Mouse (Mus musculus) c-Kit-negative CD71-positive TER-119-positive erythroid progenitor cells, embryonic 14.5 days (primary cell): ENCODE data around the gene 9530003J23Rik.
"Not testable (repeated sequence)": the region's sequence is repeated elsewhere in the genome, so short reads cannot be mapped to it uniquely, and the experiment has no call there.

Source experiments
- DNase-seq: peaks from one replicate; pipeline ENCODE4 v3.0.0-alpha.2; 2013; ENCODE audit warnings: low read depth, low spot score

9530003J23Rik gene

DNA sequence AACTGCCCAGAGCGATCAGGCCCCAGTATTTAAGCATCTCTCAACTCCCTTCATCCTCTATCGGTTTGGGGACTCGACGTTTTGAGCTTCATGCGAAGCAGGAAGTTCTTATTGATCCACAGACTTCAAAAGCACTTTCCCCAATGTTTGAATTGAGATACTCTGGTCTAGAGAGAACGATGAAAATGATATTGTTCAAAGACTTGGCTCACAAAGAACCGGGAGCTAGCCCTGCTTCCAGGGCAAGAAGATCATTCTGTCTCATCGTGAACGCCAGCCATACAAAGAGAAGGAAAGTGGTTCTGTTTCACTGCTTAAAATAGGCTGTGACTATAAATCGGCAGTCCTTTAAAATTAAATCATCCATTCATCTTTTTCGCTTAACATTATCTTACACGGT is at the start of gene 9530003J23Rik:
Gene 9530003J23Rik (minus strand): TSS at position 101 of the 400 bp plus-strand sequence.
- no peak for DNase-seq

DNA sequence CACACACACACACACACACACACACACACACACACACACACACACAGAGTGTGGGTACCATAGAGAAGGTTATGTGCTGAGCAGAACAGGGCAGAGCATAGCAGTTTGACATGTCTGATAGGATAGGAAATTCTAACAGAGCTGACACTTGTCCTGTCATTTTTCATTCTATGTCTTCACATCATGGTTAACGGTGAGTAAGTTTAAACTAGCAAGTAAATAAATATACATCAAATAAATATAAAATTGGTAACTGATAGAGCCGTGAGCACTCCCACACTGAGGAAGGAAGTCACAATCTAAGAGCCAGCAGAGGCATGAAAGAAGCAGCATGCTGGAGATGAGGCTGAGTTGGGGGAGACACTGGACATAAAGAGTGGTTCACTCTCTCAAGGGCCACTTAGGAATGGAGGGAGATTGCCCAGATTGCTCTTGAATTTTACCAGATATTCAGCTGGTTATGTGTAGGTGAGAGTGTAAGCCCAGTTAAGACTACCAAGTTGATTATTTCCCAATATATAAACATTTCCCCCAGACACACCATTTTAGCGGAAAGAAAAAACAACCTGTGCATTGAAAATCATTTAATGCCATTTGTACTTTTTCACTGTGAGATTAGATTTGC is 48.8 kb upstream of the 9530003J23Rik start:
- no peak for DNase-seq

DNA sequence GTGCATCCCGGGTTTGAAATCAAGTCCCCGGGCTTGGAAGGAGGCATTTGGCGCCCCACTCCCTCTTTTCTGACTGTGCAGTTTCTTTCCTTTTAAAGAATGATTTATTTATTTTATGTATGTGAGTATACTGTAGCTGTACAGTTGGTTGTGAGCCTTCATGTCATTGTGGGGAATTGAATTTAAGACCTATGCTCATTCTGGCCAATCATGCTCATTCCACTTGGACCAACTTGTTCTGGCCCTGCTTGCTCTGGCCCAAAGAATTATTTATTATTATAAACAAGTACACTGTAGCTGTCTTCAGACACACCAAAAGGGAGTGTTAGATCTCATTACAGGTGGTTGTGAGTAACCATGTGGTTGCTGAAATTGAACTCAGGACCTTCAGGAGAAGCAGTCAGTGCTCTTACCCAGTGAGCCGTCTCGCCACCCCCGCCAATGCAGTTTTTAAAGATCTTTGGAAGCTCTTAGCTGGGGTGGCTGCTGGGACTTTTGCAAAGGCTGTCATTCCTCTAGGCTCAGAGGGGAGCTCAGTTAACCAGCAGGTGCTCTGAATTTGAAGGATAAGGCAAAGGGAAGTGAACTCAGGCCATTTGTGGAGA is 48.0 kb upstream of the 9530003J23Rik start:
- no peak for DNase-seq

DNA sequence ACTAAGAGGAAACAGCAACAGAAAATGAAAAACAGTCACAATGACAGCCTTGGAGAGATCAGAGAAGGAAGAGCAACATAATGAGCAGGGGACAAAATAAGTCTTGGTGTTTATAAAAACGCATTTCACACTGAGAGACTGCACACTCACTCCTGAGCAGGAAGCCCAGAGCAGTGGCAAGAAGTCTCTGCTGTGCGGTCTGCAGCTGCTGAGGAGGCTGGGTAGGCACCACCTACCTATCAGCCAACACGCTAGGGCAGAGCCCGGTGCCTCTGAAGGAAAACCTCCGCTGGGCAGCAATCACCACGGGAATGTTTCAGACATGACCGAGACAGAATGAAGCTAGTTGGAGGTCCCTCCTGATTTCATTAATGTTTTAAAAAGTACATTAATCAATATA is 47.1 kb upstream of the 9530003J23Rik start:
- not testable (repeated sequence) for DNase-seq

DNA sequence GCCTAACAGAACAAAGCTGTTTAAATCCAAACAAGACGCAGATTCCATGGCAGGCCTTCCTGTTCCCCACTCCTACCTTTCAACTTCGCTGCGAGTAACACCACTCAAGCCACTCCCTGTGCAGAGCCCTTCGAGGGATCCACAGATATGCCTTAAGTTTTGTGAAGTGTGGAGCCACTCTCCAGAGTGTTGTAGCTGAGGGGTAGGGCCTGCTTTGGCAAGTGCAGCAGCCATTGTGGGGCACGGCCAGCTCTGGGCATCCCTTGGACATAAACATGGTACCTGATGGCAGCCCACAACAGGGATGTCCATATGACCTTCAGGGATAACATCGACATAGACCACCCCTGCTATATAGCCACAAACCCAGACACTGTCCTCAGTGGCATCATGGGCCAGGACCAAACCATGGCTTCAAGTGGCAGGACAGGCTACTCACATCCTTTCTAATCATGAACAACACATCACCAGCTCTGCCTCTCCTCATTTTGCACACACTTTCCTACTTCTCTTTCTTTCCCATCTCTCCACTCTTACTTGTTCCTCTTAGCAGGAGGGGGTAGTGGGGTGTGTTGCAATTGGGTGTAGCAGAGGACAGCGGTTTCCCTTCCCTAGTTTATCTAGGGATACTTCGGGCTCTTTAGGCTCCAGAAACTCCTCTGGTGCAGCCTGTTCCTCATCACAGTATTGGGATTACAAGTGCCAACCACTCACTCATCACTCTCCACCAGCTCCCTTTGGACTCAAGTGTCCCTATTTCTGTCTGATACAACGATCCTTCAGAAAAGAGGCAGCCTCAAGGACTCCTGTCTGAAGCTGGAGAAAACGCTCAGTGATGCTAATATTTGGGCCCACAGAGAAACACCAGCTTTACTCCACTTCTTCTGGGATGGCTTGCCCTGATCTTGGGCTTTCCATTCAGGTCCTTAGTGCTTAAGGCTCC is 46.3 kb upstream of the 9530003J23Rik start:
- no peak for DNase-seq

DNA sequence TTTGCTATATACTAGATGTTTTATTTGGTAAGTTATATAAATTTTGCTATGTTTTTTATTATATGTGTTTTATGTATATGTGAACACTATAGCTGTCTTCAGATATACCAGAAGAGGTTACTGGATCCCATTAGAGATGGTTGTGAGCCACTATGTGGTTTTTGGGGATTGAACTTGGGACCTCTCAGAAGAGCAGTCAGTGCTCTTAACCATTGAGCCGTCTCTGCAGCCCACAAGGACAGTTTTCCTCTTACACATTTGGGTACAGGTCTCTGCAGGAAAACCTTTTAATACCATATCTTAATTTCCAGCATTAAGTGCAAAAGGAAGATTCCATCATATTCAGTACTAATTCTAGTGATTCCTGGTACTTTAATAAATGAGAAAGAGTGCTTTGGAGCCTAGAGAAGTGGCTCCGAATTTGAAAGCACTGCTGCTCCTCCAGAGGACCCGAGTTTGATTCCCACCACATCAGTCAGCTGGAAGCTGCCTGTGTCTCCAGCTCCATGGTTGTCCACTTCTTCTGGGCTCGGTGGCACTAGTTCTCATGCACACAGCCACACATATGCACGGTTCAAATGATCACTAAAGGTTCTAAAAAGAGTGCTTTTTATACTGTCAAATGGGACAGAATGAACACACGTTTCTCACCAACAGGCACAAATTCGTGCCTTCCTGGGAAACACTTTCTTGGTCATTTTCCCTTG is 45.5 kb upstream of the 9530003J23Rik start:
- DNase-seq, result no peak

DNA sequence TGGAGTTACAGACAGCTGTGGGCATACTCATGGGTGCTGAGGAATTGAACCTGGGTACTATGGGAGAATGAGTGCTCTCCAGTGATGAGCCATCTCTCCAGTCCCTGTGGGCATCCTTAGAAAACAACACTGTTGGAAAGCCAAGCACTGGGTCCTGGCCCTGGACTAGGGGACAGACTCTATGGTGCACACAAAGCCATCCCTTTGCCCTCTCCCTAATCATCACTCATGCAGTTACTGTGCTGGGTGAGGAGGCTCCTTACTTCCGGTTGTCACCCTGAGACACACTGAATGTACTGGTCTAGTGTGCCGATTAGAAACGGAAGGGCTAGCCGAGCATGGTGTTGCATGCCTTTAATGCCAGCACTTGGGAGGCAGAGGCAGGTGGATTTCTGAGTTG is 44.7 kb upstream of the 9530003J23Rik start:
- DNase-seq, result not testable (repeated sequence)

DNA sequence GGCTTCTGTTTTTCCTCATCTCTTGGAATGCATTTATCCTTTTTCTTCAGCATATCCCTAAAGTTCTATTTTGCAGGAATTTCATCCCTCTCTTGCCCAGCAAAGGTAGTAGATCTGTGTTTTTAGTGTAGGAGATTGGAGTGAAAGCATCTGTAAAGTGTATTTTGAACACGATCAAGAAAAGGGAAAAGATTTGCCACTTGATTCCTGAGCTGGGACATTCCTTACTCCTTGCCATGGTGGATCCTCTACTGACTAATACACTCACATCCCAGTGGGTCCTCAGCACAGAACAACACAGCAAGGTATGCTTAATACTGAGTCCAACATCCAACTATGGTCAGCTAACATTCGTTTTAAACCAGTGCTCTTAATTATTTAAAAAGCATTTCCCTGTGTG is 44.0 kb upstream of the 9530003J23Rik start:
- DNase-seq, result no peak

DNA sequence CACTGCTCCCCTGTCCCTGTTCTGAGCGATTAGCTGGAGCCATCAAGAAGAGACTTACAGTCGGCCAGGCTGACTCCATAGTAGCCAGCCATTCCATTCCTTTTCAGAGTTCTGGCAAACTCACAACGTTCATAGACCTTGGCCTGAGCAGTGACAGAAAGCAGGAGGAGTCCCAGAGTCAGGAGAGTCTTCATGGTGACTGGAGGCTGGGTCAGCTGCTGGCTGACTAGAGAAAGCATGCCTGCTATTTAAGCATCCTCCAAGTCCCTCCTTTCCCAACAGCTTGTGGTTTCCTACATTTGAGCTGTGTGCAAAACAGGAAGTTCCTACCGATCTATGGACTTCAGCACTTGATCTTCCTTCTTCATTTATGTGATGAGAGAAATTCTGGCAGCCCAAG is 43.5 kb upstream of the 9530003J23Rik start, which contains the start of gene Lyz2:
Gene Lyz2 (minus strand): TSS at position 273 of the 400 bp plus-strand sequence.
- DNase-seq, result no peak

DNA sequence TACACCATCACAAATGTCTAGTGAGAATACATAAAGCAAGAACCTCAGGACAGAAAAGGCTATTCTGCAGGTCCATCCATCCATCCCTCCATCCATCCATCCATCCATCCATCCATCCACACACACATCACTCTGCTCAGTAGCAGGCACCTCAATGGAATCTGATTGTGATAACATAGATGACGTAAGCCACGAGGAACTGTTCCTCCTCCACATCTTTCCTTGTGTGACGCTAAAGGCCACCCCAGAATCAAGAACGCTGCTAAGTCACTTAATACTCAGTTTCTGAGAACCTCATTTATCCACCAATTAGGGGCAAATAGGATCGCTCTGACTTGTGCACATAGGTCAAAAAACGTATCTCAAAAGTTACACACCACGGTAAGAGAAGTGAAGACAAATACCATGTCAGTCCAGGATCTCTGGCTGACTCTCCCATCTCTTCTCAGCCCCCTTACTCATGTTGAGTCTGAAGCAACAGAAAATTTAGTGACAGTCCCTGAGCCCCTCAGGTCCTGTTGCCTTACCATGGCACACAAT is 42.9 kb upstream of the 9530003J23Rik start:
- DNase-seq, result no peak

DNA sequence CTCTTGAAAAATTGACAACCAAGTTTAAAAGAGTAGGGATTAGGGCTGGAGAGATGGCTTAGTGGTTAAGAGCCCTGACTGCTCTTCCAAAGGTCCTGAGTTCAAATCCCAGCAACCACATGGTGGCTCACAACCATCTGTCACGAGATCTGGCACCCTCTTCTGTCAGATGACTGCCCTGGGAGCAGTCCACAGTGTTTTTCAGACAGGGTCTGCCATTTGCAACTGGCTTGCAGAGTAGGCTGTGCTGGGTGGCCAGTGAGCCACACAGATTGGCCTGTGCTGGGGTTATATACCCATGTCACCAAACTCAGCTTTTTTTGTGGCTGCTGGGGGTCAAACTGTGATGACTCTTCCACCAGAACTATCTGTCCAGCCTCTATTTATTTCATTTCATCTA is 41.5 kb upstream of the 9530003J23Rik start:
- DNase-seq, result no peak

DNA sequence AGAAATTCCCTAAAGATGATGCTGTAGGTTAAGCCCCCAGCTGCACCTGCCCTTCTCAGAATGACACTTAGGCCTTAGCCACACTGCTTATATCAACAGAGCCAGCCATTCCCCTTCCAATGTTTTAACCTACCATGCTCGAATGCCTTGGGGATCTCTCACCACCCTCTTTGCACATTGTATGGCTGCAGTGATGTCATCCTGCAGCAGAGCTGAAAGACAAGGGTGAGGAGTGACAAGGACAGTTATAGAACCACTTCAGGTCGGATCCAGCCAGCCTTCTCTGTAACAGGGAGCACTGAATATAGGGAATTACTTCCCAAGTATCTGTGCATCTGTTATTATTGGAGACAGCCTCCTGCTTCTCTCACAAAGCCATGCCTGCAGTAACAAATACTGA is 40.0 kb upstream of the 9530003J23Rik start:
- not testable (repeated sequence) for DNase-seq

DNA sequence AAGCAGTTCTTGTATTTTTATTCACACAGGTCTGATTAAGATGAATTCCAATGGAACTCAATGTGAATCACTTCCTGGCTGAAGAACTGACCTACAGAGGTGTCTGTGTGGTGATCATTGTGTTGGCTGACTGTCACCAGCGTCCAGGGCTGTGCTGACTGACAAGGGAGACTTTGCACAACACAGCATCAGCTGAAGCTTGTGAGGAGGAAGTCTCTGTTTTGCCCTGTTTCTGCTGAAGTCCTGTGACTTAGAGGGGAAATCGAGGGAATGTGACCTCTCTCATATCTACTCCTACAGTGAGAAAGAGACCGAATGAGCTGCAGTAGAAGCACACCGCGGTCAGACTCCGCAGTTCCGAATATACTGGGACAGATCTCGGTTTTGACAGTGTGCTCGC is 39.3 kb upstream of the 9530003J23Rik start:
- DNase-seq, result not testable (repeated sequence)

DNA sequence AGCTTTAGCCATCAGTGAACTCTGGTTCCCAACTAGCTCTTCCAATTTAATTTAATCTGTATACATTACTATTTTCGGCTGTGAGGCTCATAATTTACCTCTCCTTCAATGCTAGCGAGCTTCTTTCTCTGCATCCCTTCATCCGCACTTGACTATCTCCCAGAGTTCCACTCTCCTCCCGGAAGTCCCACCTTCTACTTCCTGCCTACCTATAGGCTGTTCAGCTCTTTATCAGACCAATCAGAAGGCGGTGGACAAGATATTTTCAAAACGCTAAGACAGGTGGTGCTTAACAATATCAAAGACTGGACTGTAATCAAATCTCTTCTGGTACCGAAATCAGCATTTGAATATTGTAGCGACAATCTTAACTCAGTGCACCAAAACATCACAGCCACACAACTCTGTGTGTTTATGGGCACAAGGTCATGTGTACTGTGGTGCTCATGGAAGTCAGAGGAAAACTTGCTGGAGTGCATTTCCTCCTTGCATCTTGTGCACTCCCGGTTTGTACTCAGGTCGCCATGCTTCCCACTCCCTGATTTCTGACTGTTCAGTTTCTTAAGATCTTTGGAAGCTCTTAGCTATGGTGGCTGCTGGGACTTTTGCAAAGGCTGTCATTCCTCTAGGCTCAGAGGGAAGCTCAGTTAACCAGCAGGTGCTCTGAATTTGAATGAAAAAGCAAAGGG is 37.3 kb upstream of the 9530003J23Rik start:
- DNase-seq, result no peak

DNA sequence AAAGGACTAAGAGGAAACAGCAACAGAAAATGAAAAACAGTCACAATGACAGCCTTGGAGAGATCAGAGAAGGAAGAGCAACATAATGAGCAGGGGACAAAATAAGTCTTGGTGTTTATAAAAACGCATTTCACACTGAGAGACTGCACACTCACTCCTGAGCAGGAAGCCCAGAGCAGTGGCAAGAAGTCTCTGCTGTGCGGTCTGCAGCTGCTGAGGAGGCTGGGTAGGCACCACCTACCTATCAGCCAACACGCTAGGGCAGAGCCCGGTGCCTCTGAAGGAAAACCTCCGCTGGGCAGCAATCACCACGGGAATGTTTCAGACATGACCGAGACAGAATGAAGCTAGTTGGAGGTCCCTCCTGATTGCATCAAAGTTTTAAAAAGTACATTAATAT is 36.1 kb upstream of the 9530003J23Rik start:
- not testable (repeated sequence) for DNase-seq

DNA sequence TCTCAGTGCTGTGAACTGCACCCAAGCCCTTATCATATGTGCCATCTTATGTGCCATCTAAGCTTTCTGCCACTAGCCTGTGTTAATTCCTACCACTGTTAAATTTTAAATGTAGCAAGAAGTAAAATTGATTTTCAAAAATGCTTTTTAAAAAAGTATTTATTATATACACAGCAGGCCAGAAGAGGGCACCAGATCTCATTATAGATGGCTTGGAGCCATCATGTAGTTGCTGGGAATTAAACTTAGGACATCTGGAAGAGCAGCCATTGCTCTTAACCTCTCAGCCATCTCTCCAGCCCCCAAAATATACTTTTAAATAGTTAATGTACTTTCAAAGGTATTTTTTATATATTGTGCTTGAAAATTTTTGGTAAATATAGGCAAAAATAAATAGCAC is 33.5 kb upstream of the 9530003J23Rik start:
- DNase-seq, result no peak

DNA sequence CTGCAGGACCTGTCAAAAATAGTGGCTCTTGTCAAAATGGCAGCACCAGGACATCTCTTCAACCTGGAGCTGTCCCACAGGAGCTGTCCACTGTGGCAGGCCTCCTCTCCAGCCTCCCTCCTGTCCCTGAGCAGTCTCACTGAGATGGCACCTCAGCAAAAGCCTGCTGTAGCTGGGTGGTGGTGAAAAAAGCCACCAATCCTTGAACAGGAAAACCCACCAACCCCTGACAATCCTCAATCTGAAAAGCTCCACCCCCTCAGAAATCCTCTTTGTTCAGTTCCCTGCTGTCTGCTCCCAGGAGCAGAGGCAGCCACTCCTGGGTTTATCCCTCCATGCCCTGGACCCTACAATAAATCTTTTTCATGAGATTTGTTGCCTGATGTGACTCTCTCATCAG is 21.4 kb upstream of the 9530003J23Rik start:
- DNase-seq, result no peak

DNA sequence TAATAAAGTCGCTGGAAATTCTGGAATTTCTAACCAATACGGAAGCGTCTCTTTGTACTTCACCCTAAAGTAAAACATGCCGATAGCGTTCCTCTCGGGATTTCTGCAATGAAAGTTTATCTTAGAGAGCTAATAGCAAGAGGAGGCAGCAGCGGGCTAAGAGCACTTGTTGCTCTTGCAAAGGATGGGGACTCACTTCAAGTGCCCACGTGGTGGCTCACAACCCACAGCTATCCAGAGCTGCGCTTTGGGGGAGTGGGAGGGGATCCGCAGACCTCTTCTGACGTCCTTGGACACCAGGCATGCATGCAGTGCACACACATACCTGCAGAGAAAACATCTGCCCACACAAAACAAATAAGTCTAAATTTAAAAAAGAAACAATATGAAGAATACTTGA is 2.6 kb downstream of the 9530003J23Rik start:
- no peak for DNase-seq

DNA sequence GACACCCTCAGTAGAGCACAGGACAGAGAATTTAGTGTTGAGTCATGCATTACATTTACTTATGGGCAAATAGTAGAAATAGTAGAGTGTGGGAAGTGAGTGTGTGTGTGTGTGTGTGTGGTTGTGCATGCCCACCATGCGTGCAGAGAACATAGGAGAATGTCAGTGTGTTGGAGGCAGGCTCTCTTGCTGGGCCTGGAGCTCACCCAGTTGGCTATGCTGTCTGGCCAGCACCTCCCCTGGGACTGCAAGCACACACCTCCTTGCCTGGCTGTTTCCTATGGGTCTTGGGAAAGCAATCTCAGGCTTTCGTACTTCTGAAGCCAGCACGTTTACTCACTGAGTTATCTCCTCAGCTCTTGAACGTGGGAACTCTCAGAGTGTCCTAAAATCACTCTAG is 3.7 kb downstream of the 9530003J23Rik start:
- no peak for DNase-seq

DNA sequence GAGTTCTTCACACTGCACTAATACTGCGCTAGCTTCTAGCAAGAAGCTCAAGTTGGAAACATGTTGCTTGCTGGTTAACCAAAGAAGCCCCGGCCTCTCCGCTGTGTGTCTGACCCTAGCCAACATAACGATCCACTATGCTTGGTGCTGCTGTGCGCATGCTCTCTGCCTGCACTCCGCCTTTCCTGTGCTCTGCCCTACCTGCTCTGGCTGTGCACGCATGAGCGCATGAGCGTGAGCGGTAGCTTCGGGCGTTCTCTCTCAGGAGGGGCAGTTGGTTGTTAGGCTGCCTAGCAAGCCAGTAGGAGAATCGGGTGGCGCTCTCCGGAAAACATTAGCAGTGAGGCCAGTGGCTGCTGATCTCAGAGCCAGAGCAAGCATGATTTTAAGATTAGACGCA is 8.7 kb downstream of the 9530003J23Rik start:
- no peak for DNase-seq

DNA sequence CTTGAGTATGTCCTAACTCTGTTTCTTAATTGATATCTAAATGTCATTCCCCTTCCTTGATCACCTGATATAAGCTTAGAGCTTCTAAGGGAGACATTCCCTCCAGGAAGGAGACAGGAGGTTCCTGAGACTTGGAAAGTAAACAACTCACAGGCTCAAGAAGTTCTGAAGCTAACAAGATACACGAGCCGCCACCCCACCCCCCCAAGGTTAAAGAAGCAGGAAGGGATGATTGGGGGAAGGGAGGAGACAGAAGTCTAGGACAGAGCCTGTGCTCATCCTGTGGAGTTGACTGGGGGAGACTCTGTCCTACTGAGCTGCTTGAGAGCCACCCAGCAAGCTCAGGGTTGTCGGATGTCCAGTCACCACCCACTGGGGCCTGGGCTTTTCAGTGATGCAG is 12.5 kb downstream of the 9530003J23Rik start:
- no peak for DNase-seq
